Mouse (Mus musculus) gastrocnemius, adult 8-10 months (tissue): ENCODE results near the gene AW822073. TPM values are rescaled to one million over a fixed set of nuclear protein-coding genes. Genes with fewer than 3 reads are reported as not detected.
A peak's percentile ranks its signal among the peaks of the same experiment; 100 is the strongest.
"Not testable (repeated sequence)": the region's sequence is repeated elsewhere in the genome, so short reads cannot be mapped to it uniquely, and the experiment has no call there.

Source experiments
- DNase-seq, 2 experiments: peaks; one replicate each; pipeline ENCODE4 v3.0.0; 2022; ENCODE audit warnings: low spot score in 2 of 2
- total RNA-seq, 4 experiments: library from RNA; stranded (reverse); gene quantifications; 2 replicates each; pipeline ENCODE4 v1.2.4; 2022

The AW822073 gene
- not detected for total RNA-seq

- DNase-seq, result peak; percentile 64 to 66
Observed at GRCm38 (mm10) chr10:58224827-58225785, at the start of gene AW822073. AW822073 (minus strand) TSS chr10:58224930.

GRCm38 (mm10) chr10:58258466-58258865 is 33.7 kb upstream of the AW822073 start:
- DNase-seq, result no peak

- DNase-seq, result no peak
Observed at GRCm38 (mm10) chr10:58255954-58256353, 31.2 kb upstream of the AW822073 start.

- DNase-seq, result peak; percentile 81 to 89
Observed at GRCm38 (mm10) chr10:58255213-58255892, 30.6 kb upstream of the AW822073 start, which contains the start of gene Gcc2. Gcc2 (plus strand) TSS chr10:58255497.

GRCm38 (mm10) chr10:58254635-58255175 is 30.0 kb upstream of the AW822073 start:
- DNase-seq, result no peak

- DNase-seq, result no peak
Observed at GRCm38 (mm10) chr10:58249535-58249934, 24.8 kb upstream of the AW822073 start.

- peak; percentile 68 to 76 for DNase-seq
Observed at GRCm38 (mm10) chr10:58238984-58239740, 14.4 kb upstream of the AW822073 start.

- no peak for DNase-seq
Observed at GRCm38 (mm10) chr10:58236613-58237012, 11.9 kb upstream of the AW822073 start, which contains the start of gene Gm4981. Gm4981 (minus strand) TSS chr10:58236701.

GRCm38 (mm10) chr10:58234985-58235384 is 10.3 kb upstream of the AW822073 start:
- peak; percentile 44 to 52 for DNase-seq

GRCm38 (mm10) chr10:58233740-58234121 is 9.0 kb upstream of the AW822073 start:
- DNase-seq, result not testable (repeated sequence)

- DNase-seq, result peak; percentile 57 to 70
Observed at GRCm38 (mm10) chr10:58233054-58233739, 8.5 kb upstream of the AW822073 start.

GRCm38 (mm10) chr10:58232641-58232969 is 7.9 kb upstream of the AW822073 start, which contains the start of gene Duxf3:
Duxf3 (minus strand) TSS chr10:58232675.
- not testable (repeated sequence) for DNase-seq

GRCm38 (mm10) chr10:58231779-58232640 is 7.3 kb upstream of the AW822073 start:
- peak; percentile 84 to 86 for DNase-seq

GRCm38 (mm10) chr10:58231088-58231487 is 6.4 kb upstream of the AW822073 start:
- DNase-seq, result peak; percentile 59 to 62

- DNase-seq, result not testable (repeated sequence)
Observed at GRCm38 (mm10) chr10:58230021-58230420, 5.3 kb upstream of the AW822073 start.

GRCm38 (mm10) chr10:58227798-58228197 is 3.1 kb upstream of the AW822073 start:
- DNase-seq, result peak in 1 of 2 experiments; percentile 48

- DNase-seq, result not testable (repeated sequence)
Observed at GRCm38 (mm10) chr10:58226357-58226756, 1.6 kb upstream of the AW822073 start.

GRCm38 (mm10) chr10:58223972-58224805 is 541 bp downstream of the AW822073 start:
- peak; percentile 81 to 87 for DNase-seq
